Mouse (Mus musculus): ENCODE data around the gene Lhfpl2. TPM values are rescaled to one million over a fixed set of nuclear protein-coding genes. Genes with fewer than 3 reads are reported as not detected.

Gene Lhfpl2
- polyA plus RNA-seq, 1 experiment from 2014 or later = 24.4 TPM

DNA sequence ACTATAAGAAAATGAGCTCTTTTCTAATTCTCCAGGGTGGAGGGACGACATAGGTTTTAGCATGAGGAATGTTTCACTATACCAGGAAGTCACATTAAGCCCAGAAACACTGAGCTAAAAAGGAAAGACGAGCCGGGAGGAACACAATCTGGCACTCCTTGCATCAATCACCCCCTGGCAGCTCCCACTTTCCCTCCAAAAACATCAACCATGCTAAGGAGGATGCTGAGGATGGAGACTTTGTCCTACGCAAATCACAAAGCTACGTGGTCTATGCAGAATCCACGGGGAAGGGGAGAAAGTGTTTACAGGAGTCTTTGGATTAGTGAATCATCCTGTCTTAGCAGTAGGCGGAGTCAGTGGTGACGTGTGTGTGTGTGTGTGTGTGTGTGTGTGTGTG lies 142.2 kb downstream of the Lhfpl2 start:
- Histone ChIP-seq H3K27ac (ENCODE audit: poor library complexity, severe bottlenecking) (no peak overlapping the region), H3K9me3 (replicated peaks) (no peaks in the 10 kb centered on the region), H3K4me1 (replicated peaks) (no peaks in the 10 kb centered on the region), H3K27me3 (replicated peaks) (no peaks in the 10 kb centered on the region), H3K9ac (no peak overlapping the region), H3K36me3 (peaks cover 7% of the 10 kb centered on the region), H3K4me2 (no peak overlapping the region), H3K4me3 (no peak overlapping the region)
- 66% methylated on average over 8 of the region's 8 CpGs for WGBS
- ATAC-seq (ENCODE audit: insufficient number of reproducible peaks, low FRiP score) = no peak

DNA sequence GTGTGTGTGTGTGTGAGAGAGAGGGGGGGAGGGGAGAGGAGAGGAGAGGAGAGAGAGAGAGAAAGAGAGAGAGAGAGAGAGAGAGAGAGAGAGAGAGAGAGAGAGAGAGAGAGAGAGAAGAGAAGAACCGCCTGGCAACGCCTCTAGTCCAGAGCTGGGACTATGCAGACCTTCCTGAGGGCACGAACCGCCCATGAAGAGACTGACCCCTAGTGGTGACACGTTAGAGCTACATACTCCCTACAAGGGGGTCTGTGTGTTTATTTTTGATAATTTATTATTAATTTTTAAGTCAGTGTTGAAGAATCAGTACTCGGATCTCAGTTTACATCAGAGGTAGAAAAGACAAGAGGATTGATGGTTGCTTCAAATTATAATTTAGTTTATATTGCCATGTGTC lies 147.6 kb downstream of the Lhfpl2 start:
- no peak overlapping the region for H3K27ac ChIP-seq (ENCODE audit: poor library complexity, severe bottlenecking)
- 8% methylated on average over 6 of the region's 6 CpGs for WGBS
- H3K9ac ChIP-seq = no peak overlapping the region
- ATAC-seq (ENCODE audit: insufficient number of reproducible peaks, low FRiP score) = no peak
- no peak overlapping the region for H3K4me3 ChIP-seq
- H3K27me3 ChIP-seq (replicated peaks) = no peaks in the 10 kb centered on the region
- H3K4me1 ChIP-seq (replicated peaks) = 0 out of 2 replicates have a peak, but pooled peaks cover 3% of the 10 kb centered on the region
- peaks cover 20% of the 10 kb centered on the region for H3K36me3 ChIP-seq
- no peak overlapping the region for H3K4me2 ChIP-seq
- peaks cover 3% of the 10 kb centered on the region; the same call in 1 of the 2 replicates for H3K9me3 ChIP-seq (replicated peaks)

GRCm38 (mm10) chr13:94207973-94208372 lies 150.4 kb downstream of the Lhfpl2 start:
- no peak overlapping the region for H3K4me2 ChIP-seq
- no peak overlapping the region for H3K27ac ChIP-seq (ENCODE audit: poor library complexity, severe bottlenecking)
- H3K9ac ChIP-seq = no peak overlapping the region
- H3K4me1 ChIP-seq (replicated peaks) = 0 out of 2 replicates have a peak, but pooled peaks cover 3% of the 10 kb centered on the region
- ATAC-seq (ENCODE audit: insufficient number of reproducible peaks, low FRiP score) = no peak
- no peaks in the 10 kb centered on the region for H3K27me3 ChIP-seq (replicated peaks)
- 88% methylated on average over 16 of the region's 16 CpGs for WGBS
- peaks cover 20% of the 10 kb centered on the region for H3K36me3 ChIP-seq
- H3K4me3 ChIP-seq = no peak overlapping the region
- peaks cover 3% of the 10 kb centered on the region; the same call in 1 of the 2 replicates for H3K9me3 ChIP-seq (replicated peaks)

GRCm38 (mm10) chr13:94208892-94209291 lies 151.3 kb downstream of the Lhfpl2 start:
- H3K27ac ChIP-seq (ENCODE audit: poor library complexity, severe bottlenecking) = no peak overlapping the region
- no peak for ATAC-seq (ENCODE audit: insufficient number of reproducible peaks, low FRiP score)
- H3K4me1 ChIP-seq (replicated peaks) = 0 out of 2 replicates have a peak, but pooled peaks cover 3% of the 10 kb centered on the region
- H3K4me3 ChIP-seq = no peak overlapping the region
- peaks cover 18% of the 10 kb centered on the region for H3K36me3 ChIP-seq
- no peak overlapping the region for H3K4me2 ChIP-seq
- peaks cover 3% of the 10 kb centered on the region; the same call in 1 of the 2 replicates for H3K9me3 ChIP-seq (replicated peaks)
- H3K27me3 ChIP-seq (replicated peaks) = no peaks in the 10 kb centered on the region
- no peak overlapping the region for H3K9ac ChIP-seq

- peaks cover 3% of the 10 kb centered on the region; the same call in 1 of the 2 replicates for H3K9me3 ChIP-seq (replicated peaks)
- H3K4me2 ChIP-seq = no peak overlapping the region
- no peak overlapping the region for H3K27ac ChIP-seq (ENCODE audit: poor library complexity, severe bottlenecking)
- no peak overlapping the region for H3K9ac ChIP-seq
- H3K4me1 ChIP-seq (replicated peaks) = no peaks in the 10 kb centered on the region
- peaks cover 18% of the 10 kb centered on the region for H3K36me3 ChIP-seq
- H3K27me3 ChIP-seq (replicated peaks) = no peaks in the 10 kb centered on the region
- no peak for ATAC-seq (ENCODE audit: insufficient number of reproducible peaks, low FRiP score)
- WGBS = 63% methylated on average over 5 of the region's 6 CpGs
- no peak overlapping the region for H3K4me3 ChIP-seq
These were observed 153.9 kb downstream of the Lhfpl2 start for GRCm38 (mm10) chr13:94211236-94212119.

- H3K9ac ChIP-seq = no peak overlapping the region
These were observed 154.6 kb downstream of the Lhfpl2 start for GRCm38 (mm10) chr13:94212179-94212578.

DNA sequence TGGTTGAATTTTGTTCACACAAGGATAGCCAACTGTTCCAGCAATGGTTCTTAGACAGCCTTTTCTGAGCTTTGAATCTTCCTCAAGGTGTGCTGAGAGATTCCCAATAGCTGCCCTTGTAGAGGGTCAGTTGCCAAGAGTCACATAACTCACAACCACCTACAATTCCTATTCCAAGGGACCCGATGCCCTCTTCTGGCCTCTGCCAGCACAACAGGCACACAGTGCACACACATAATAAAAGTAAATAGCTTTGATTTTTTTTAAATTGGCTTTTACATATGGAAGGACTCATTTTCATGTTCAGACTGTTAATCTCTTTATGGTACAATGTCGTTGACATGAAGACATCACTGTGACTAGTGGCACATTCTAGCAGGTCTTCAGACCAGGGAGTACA lies 155.1 kb downstream of the Lhfpl2 start:
- 86% methylated on average over 2 of the region's 2 CpGs for WGBS
- ATAC-seq (ENCODE audit: insufficient number of reproducible peaks, low FRiP score) = no peak
- H3K27me3 ChIP-seq (replicated peaks) = no peaks in the 10 kb centered on the region

More at GRCm38 (mm10) chr13:94212179-94212578, 154.6 kb downstream of the Lhfpl2 start:
- Histone ChIP-seq H3K27me3 (replicated peaks) (no peaks in the 10 kb centered on the region), H3K27ac (ENCODE audit: poor library complexity, severe bottlenecking) (no peak overlapping the region), H3K4me2 (no peak overlapping the region), H3K36me3 (peaks cover 18% of the 10 kb centered on the region), H3K4me3 (no peak overlapping the region), H3K4me1 (replicated peaks) (no peaks in the 10 kb centered on the region), H3K9me3 (replicated peaks) (peaks cover 3% of the 10 kb centered on the region; the same call in 1 of the 2 replicates)
- WGBS = 88% methylated on average over 2 of the region's 2 CpGs
- ATAC-seq (ENCODE audit: insufficient number of reproducible peaks, low FRiP score) = no peak

GRCm38 (mm10) chr13:94223609-94224008 lies 166.0 kb downstream of the Lhfpl2 start:
- Histone ChIP-seq H3K4me3 (no peak overlapping the region), H3K9me3 (replicated peaks) (no peaks in the 10 kb centered on the region), H3K4me2 (no peak overlapping the region), H3K27me3 (replicated peaks) (no peaks in the 10 kb centered on the region), H3K4me1 (replicated peaks) (no peaks in the 10 kb centered on the region), H3K36me3 (peaks cover 31% of the 10 kb centered on the region), H3K27ac (ENCODE audit: poor library complexity, severe bottlenecking) (no peak overlapping the region), H3K9ac (no peak overlapping the region)
- WGBS = 84% methylated on average over 14 of the region's 14 CpGs
- no peak for ATAC-seq (ENCODE audit: insufficient number of reproducible peaks, low FRiP score)

More for the DNA sequence above, 155.1 kb downstream of the Lhfpl2 start:
- Histone ChIP-seq H3K4me3 (no peak overlapping the region), H3K9ac (no peak overlapping the region), H3K27ac (ENCODE audit: poor library complexity, severe bottlenecking) (no peak overlapping the region), H3K36me3 (peaks cover 16% of the 10 kb centered on the region), H3K9me3 (replicated peaks) (peaks cover 3% of the 10 kb centered on the region; the same call in 1 of the 2 replicates), H3K4me2 (no peak overlapping the region), H3K4me1 (replicated peaks) (no peaks in the 10 kb centered on the region)

- no peak overlapping the region for H3K27ac ChIP-seq (ENCODE audit: poor library complexity, severe bottlenecking)
- H3K27me3 ChIP-seq (replicated peaks) = no peaks in the 10 kb centered on the region
- H3K36me3 ChIP-seq = peaks cover 34% of the 10 kb centered on the region
- WGBS = 92% methylated on average over 38 of the region's 38 CpGs
- H3K9ac ChIP-seq = no peak overlapping the region
- H3K9me3 ChIP-seq (replicated peaks) = no peaks in the 10 kb centered on the region
- ATAC-seq (ENCODE audit: insufficient number of reproducible peaks, low FRiP score) = no peak
- no peak overlapping the region for H3K4me2 ChIP-seq
- H3K4me1 ChIP-seq (replicated peaks) = no peaks in the 10 kb centered on the region
- no peak overlapping the region for H3K4me3 ChIP-seq
These were observed 167.4 kb downstream of the Lhfpl2 start for GRCm38 (mm10) chr13:94224717-94225705.

- Histone ChIP-seq H3K4me1 (replicated peaks) (no peaks in the 10 kb centered on the region), H3K36me3 (peaks cover 14% of the 10 kb centered on the region), H3K9me3 (replicated peaks) (no peaks in the 10 kb centered on the region; the same call in 1 of the 2 replicates), H3K4me2 (no peak overlapping the region), H3K27me3 (replicated peaks) (no peaks in the 10 kb centered on the region), H3K27ac (ENCODE audit: poor library complexity, severe bottlenecking) (no peak overlapping the region), H3K4me3 (no peak overlapping the region), H3K9ac (no peak overlapping the region)
- WGBS = 81% methylated on average over 14 of the region's 14 CpGs
- no peak for ATAC-seq (ENCODE audit: insufficient number of reproducible peaks, low FRiP score)
These were observed 174.3 kb downstream of the Lhfpl2 start for GRCm38 (mm10) chr13:94231871-94232270.
